Mouse (Mus musculus): ENCODE measurements around the gene Odc1. TPM values are rescaled to one million over a fixed set of nuclear protein-coding genes. Genes with fewer than 3 reads are reported as not detected.

The Odc1 gene
- 464 TPM for total RNA-seq (2023)

GRCm38 (mm10) chr12:17544209-17545106, at the start of gene Odc1:
Gene Odc1, plus strand, starts transcription at chr12:17544794.

Other genes starting within 250 kb of the Odc1 start
- gene Atp6v1c2, start 215.4 kb upstream of the Odc1 start, total RNA-seq (2023), result not detected
- gene Nol10, start 196.3 kb upstream of the Odc1 start, total RNA-seq (2023), result 20.4 TPM
- 70.6 TPM for gene Hpcal1, start 146.1 kb downstream of the Odc1 start, total RNA-seq (2023)